Mouse (Mus musculus) testis, postnatal 10 days (tissue): ENCODE data around the gene Mpp6.

ENCODE experiments used
- DNase-seq: peaks from one replicate; pipeline ENCODE4 v3.0.0; 2021; ENCODE audit warnings: low spot score

The Mpp6 gene

GRCm38 (mm10) chr6:50228180-50228579, 118.1 kb downstream of the Mpp6 start:
- DNase-seq: no peak

- no peak for DNase-seq
Observed at GRCm38 (mm10) chr6:50231288-50231687, 121.2 kb downstream of the Mpp6 start.

DNA sequence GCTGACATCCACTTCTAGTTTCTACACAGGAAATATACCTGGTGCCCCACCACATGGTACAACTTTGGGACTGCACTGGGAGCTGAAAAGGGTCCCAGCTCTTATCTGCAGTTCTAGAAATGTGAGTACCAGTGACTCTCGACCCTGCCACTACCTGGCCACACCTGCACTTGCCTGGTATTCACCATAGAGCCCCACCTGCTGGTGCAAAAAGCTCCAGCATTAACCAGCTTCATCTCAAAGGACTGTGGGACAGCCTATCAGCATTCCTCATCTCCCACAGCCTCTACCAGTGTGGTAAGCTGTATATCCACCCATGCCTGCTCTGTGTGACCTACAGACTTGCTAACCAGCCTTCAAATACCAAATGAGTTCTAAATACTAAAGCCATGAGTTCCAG, 122.9 kb downstream of the Mpp6 start:
- no peak for DNase-seq

DNA sequence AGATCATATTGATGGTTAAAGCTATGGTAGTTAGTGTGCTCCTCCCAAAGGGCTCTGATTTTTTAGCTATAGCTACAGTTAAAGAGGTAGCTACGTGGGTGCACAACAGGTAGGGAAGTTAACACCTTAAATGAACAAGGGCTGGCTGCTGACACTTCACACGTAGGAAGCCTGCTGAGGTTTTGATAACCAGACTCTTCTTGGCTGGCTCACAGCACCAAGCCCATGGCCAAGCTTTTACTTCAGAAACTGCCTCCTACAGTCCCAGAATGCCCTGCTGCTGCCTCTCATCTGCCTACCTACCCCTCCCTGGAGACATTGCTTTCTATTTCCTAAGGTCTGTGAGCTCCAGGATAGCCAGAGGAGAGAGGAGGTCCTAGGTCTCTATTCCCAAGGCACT, 127.9 kb downstream of the Mpp6 start:
- no peak for DNase-seq

- no peak for DNase-seq
Observed at GRCm38 (mm10) chr6:50239902-50240301, 129.9 kb downstream of the Mpp6 start.

DNA sequence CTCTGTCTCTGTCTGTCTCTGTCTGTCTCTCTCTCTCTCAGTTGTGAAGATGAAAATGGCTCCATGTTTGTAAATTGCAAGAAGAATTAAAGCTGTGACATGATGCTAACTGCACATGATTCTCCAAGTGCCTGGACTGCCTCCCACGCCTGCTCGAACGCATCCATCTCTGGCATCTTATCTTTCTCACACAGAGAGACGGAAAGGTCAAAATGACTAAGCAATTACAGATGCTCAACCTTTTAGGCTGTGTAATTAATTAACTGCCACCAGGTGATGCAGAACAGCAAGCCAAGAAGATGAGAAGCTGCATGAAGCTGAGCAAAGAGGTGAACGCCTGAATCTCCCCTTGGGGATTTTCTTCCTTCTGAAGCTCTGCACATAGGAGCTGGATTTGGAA, 130.4 kb downstream of the Mpp6 start:
- no peak for DNase-seq

GRCm38 (mm10) chr6:50244126-50244525, 134.1 kb downstream of the Mpp6 start:
- DNase-seq: no peak

DNA sequence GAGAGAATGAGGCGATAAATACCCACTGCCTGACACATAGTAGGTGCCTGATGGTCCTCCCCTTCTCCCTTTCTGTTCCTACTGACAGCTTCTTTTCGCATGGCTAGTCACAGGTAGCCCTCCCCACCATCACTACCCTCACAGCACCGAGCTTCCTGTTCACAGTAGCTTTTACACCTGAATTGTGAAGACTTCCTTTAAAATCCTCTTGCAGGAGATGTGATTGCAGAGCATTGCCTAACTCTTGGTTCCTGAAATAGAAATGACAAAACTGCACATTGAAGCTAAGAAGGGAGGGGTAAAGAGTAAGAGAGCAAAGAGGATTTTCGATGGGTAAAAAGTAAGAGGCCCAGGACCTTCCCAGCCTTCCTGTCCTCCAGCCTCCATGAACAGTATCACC, 134.9 kb downstream of the Mpp6 start:
- no peak for DNase-seq

GRCm38 (mm10) chr6:50247356-50247755, 137.3 kb downstream of the Mpp6 start:
- DNase-seq: no peak

DNA sequence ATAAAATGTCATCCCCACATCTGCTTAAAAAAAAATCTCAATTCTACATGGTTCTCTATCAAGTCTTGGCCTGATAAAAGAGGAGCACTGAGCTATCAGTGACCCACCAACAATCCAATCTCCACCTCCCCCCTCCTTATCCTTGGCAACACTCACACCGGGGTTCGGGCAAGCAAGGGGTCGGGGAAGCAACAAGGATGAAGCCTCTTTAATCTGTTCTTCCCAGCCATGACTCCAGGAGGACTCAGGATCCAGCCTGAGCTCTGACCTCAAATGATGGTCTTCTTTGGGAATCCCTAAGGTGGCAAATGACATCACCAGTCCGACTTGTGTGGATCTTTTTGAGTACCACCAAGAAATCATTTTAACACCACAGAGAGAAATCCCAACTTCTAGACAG, 137.8 kb downstream of the Mpp6 start:
- DNase-seq: no peak
